Mouse (Mus musculus): ENCODE measurements around the gene Ush1c. TPM values are rescaled to one million over a fixed set of nuclear protein-coding genes. Genes with fewer than 3 reads are reported as not detected.
"Not testable (repeated sequence)": the region's sequence is repeated elsewhere in the genome, so short reads cannot be mapped to it uniquely, and the experiment has no call there.

Gene Ush1c
- total and polyA plus RNA-seq, 2 experiments from 2014 or later = 2.7 to 5.5 TPM

DNA sequence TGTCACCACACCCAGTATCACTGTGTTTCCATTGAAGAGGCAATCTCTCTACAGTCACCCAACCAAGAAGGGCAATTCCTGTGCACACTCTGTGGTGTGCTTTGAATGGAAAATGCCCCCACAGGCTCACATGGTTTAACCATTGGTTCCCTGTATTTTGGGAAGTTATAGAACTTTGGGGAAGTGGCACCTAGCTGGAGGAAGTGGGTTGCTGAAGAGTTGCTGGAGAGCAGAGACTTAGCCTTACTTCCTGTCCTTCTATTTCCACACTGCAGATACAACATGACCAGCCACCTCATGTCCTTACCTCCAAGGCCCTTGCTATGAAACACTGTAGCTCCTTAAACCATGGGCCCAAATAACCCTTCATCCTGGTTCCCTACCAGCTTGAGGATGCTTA is 54.1 kb downstream of the Ush1c start:
- TF ChIP-seq CTCF (IDR thresholded peaks at IDR 0.05; ENCODE audit: low read depth) (no peak), EP300 (IDR thresholded peaks at IDR 0.05; ENCODE audit: low read depth) (no peak)
- H3K27me3 ChIP-seq (ENCODE audit: control insufficient read depth, insufficient read depth, low read length) = peaks cover 13% of the 10 kb centered on the region

DNA sequence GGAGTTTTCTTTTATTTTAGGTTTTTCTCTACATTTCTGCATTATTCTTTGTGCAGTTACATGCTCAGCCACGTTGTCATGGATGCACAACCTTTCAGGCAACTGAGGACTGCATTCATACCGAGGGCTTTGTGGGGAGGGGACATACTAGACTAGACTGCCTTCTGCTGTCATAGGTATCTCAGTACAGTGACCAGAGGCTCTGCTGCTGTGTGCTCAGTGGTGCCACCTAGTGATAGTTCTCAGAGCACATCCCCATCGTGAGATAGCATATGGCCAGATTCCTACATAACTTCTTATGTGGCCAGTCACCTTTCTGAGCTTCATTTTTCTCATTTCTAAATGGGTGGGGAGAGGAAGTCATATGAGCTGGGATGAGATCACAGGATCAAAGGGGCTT is 56.7 kb downstream of the Ush1c start:
- Histone ChIP-seq H3K4me3 (ENCODE audit: low read depth, low read length) (no peak overlapping the region), H3K9ac (replicated peaks; ENCODE audit: low read depth, low read length) (no peak overlapping the region), H3K4me2 (ENCODE audit: low read depth, low read length) (no peak overlapping the region), H3K4me1 (ENCODE audit: control insufficient read depth, insufficient read depth) (peaks cover 10% of the 10 kb centered on the region; the same call in 1 of the 2 replicates), H3K36me3 (replicated peaks; ENCODE audit: control insufficient read depth, insufficient read depth, low read length) (no peaks in the 10 kb centered on the region), H3K27me3 (ENCODE audit: control insufficient read depth, insufficient read depth, low read length) (peaks cover 29% of the 10 kb centered on the region), H3K9me3 (replicated peaks; ENCODE audit: control insufficient read depth, low read length) (no peaks in the 10 kb centered on the region), H3K27ac (ENCODE audit: low read depth) (no peak overlapping the region)
- 1% methylated on average over 3 of the region's 3 CpGs for WGBS
- TF ChIP-seq EP300 (IDR thresholded peaks at IDR 0.05; ENCODE audit: low read depth) (no peak), CTCF (IDR thresholded peaks at IDR 0.05; ENCODE audit: low read depth) (peak; percentile 96)
- DNase-seq (ENCODE audit: low spot score) = peak; percentile 61
- ATAC-seq (ENCODE audit: insufficient read depth, low read depth) = peak; percentile 61

More for the DNA sequence above, 54.1 kb downstream of the Ush1c start:
- ATAC-seq (ENCODE audit: insufficient read depth, low read depth) (no peak), DNase-seq (ENCODE audit: low spot score) (no peak)
- H3K9me3 ChIP-seq (replicated peaks; ENCODE audit: control insufficient read depth, low read length) = no peaks in the 10 kb centered on the region
- no peak overlapping the region for H3K27ac ChIP-seq (ENCODE audit: low read depth)
- H3K4me2 ChIP-seq (ENCODE audit: low read depth, low read length) = no peak overlapping the region
- no peak overlapping the region for H3K9ac ChIP-seq (replicated peaks; ENCODE audit: low read depth, low read length)
- no peak overlapping the region for H3K4me3 ChIP-seq (ENCODE audit: low read depth, low read length)
- H3K4me1 ChIP-seq (ENCODE audit: control insufficient read depth, insufficient read depth) = peaks cover 6% of the 10 kb centered on the region; the same call in 1 of the 2 replicates
- no peaks in the 10 kb centered on the region for H3K36me3 ChIP-seq (replicated peaks; ENCODE audit: control insufficient read depth, insufficient read depth, low read length)

DNA sequence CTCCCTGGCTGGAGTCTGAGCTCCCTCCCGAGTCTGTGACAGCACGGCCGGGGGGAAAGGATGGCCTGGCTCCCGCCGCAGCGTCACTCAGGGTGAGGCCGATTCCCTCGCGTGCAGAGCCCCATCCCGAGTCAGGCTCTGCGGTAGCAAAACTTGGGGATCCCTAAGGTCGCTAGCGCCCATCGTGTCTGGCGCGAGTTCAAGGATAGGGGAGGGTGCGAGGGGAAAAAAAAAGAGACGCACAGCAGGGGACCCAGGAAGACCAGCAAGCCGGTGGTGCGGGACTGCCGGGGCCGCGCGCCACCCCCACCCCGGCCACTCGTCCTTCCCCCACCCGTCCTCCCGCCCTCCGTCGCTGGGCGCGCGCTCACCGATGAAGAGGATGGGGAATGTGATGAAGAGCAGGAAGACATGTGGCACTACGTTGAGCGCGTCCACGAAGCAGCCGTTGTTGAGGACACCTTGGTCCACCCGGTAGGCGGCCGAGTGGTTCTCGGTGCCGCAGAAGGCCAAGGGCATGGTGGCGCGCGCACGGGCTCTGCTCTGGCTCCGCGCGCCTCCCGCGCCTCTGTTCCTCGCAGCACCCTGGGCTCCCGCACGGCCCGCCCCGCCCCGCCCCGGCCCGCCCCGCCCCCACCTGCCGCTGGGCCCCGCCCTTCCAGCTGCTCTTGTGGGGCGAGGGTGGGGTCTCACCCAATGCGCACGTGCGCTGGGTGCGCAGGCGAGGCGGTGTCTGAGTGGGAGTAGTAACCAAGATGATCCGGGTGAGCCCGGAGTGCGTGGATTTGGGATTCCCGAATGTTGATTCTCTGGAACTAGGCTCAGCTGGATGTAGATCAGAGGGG is 58.6 kb downstream of the Ush1c start, which contains the start of gene Abcc8:
Gene Abcc8, minus strand, starts transcription at position 603 of the 845 bp plus-strand sequence.
- no peak for TF ChIP-seq CTCF (IDR thresholded peaks at IDR 0.05; ENCODE audit: low read depth)
- no peak for TF ChIP-seq EP300 (IDR thresholded peaks at IDR 0.05; ENCODE audit: low read depth)
- Histone ChIP-seq H3K27ac (ENCODE audit: low read depth) (0 out of 2 replicates have a peak within 1 kb of the TSS, but pooled peaks have one; percentile 3), H3K9me3 (replicated peaks; ENCODE audit: control insufficient read depth, low read length) (no peaks in the 10 kb centered on the region), H3K9ac (replicated peaks; ENCODE audit: low read depth, low read length) (peak within 1 kb of the TSS; percentile 47), H3K4me1 (ENCODE audit: control insufficient read depth, insufficient read depth) (peaks cover 10% of the 10 kb centered on the region; the same call in 1 of the 2 replicates), H3K36me3 (replicated peaks; ENCODE audit: control insufficient read depth, insufficient read depth, low read length) (no peaks in the 10 kb centered on the region), H3K4me3 (ENCODE audit: low read depth, low read length) (peak within 1 kb of the TSS; percentile 53), H3K4me2 (ENCODE audit: low read depth, low read length) (peak within 1 kb of the TSS; percentile 76), H3K27me3 (ENCODE audit: control insufficient read depth, insufficient read depth, low read length) (peaks cover 29% of the 10 kb centered on the region)
- DNase-seq (ENCODE audit: low spot score) (no peak), ATAC-seq (ENCODE audit: insufficient read depth, low read depth) (peak; percentile 74)
- under 1% methylated on average over 69 of the region's 75 CpGs for WGBS

DNA sequence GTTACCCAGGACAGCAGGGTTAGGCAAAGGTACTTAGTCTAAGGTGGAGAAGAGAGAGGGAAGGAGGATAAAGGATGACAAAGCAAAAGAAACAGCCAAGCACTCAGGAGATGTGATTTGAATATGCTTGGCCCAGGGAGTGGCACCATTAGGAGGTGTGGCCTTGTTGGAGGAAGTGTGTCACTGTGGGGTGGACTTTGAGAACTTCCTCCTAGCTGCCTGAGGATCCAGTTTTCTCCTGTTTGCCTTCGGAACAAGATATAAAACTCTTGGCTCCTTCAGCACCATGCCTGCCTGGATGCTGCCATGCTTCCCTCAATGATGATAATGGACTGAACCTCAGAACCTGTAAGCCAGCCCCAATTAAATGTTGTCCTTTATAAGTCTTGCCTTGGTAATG is 69.3 kb downstream of the Ush1c start:
- H3K9me3 ChIP-seq (replicated peaks; ENCODE audit: control insufficient read depth, low read length); H3K27me3 ChIP-seq (ENCODE audit: control insufficient read depth, insufficient read depth, low read length); H3K4me3 ChIP-seq (ENCODE audit: low read depth, low read length); H3K4me2 ChIP-seq (ENCODE audit: low read depth, low read length); H3K9ac ChIP-seq (replicated peaks; ENCODE audit: low read depth, low read length); ATAC-seq (ENCODE audit: insufficient read depth, low read depth); H3K4me1 ChIP-seq (ENCODE audit: control insufficient read depth, insufficient read depth); H3K27ac ChIP-seq (ENCODE audit: low read depth); DNase-seq (ENCODE audit: low spot score): not testable (repeated sequence)
- 67% methylated on average over 1 of the region's 1 CpGs for WGBS
- peaks cover 26% of the 10 kb centered on the region; the same call in 1 of the 2 replicates for H3K36me3 ChIP-seq (replicated peaks; ENCODE audit: control insufficient read depth, insufficient read depth, low read length)

DNA sequence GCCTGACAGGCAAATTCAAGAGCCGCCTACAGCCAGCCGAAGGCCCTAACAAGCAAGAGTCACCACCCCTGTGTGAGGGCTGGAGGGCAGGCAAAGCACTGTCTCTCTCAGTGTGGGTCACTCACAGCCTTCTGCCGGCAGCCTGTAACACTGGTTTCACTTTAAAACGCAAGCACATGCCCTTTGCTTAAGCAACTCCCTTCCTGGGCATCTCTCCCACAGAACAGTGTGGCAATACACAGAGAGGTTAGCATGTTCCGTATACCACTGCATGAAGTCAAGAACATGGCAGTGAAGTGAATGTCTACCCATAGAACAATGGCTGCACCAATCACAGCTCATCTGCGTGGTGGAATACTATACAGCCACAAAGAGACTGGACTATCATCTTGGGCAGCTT is 69.9 kb downstream of the Ush1c start:
- H3K36me3 ChIP-seq (replicated peaks; ENCODE audit: control insufficient read depth, insufficient read depth, low read length) = peaks cover 26% of the 10 kb centered on the region; the same call in 1 of the 2 replicates
- H3K9ac ChIP-seq (replicated peaks; ENCODE audit: low read depth, low read length) = no peak overlapping the region
- no peak for ATAC-seq (ENCODE audit: insufficient read depth, low read depth)
- no peak for DNase-seq (ENCODE audit: low spot score)
- no peaks in the 10 kb centered on the region for H3K27me3 ChIP-seq (ENCODE audit: control insufficient read depth, insufficient read depth, low read length)
- H3K27ac ChIP-seq (ENCODE audit: low read depth) = no peak overlapping the region
- H3K4me3 ChIP-seq (ENCODE audit: low read depth, low read length) = no peak overlapping the region
- 85% methylated on average over 6 of the region's 6 CpGs for WGBS
- no peaks in the 10 kb centered on the region for H3K9me3 ChIP-seq (replicated peaks; ENCODE audit: control insufficient read depth, low read length)
- no peaks in the 10 kb centered on the region for H3K4me1 ChIP-seq (ENCODE audit: control insufficient read depth, insufficient read depth)
- H3K4me2 ChIP-seq (ENCODE audit: low read depth, low read length) = no peak overlapping the region
- TF ChIP-seq CTCF (IDR thresholded peaks at IDR 0.05; ENCODE audit: low read depth) = no peak

Data from heart, postnatal 0 days (tissue).